Mouse (Mus musculus): ENCODE results near the gene Usp35.

DNA sequence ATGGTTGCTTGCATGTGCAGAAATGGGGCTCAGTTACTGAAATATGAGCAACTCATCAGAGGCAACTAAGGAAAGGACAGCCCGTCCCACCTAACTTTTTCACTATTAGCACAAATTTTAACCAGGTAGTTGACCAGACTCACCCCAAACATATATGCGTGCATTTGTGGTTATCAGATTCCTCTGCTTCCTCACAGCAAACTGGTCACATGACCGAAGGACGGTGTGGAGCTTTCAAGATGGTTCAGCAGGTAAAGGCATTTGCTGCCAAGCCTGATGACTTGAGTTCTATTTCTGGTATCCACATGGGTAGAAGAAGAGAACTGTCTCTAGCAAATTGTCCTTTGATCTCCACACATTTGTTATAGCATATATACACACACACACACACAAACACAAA lies 26.5 kb upstream of the Usp35 start:
- TF ChIP-seq CTCF (IDR thresholded peaks at IDR 0.05; ENCODE audit: borderline replicate concordance, insufficient read depth, low read depth, low read length) (no peak), POLR2A (IDR thresholded peaks at IDR 0.05; ENCODE audit: borderline replicate concordance, insufficient read depth, low read length) (no peak)

All from cerebellum, adult 2 months (tissue).